Mouse (Mus musculus) thymus, postnatal 36 days (tissue): ENCODE measurements around the gene Ccdc130.

Experiments used
- DNase-seq, 2 experiments: peaks; one replicate each; pipeline ENCODE4 v3.0.0; 2022; ENCODE audit warnings: mixed read lengths in 2 of 2

Ccdc130 gene

DNA sequence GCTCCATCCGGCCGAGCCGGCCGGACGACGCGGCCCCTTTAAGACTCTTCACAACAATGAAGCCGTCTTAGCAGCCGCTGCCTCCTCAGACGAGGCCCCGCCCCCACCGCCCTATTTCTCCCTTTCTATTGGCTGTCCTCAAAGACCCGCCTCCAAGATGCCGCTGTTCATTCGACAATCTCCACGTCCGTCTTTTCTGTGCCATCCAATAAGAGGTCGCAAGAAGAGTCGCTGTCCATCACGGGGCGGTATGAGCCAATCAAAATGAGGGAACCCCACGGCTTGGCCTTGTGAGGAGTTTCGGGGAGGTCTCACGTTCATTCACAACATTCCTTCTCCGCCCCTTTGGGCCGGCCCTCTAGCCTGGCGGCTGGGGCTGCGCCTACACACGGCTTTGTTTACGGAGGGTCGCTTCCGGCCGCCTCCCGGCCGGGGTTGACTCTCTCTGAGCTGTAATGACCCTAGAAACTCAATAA, 33.1 kb downstream of the Ccdc130 start, which contains the start of gene Zswim4:
Zswim4 (minus strand) TSS at position 58 of the 476 bp plus-strand sequence.
- peak; percentile 97 to 99 for DNase-seq

DNA sequence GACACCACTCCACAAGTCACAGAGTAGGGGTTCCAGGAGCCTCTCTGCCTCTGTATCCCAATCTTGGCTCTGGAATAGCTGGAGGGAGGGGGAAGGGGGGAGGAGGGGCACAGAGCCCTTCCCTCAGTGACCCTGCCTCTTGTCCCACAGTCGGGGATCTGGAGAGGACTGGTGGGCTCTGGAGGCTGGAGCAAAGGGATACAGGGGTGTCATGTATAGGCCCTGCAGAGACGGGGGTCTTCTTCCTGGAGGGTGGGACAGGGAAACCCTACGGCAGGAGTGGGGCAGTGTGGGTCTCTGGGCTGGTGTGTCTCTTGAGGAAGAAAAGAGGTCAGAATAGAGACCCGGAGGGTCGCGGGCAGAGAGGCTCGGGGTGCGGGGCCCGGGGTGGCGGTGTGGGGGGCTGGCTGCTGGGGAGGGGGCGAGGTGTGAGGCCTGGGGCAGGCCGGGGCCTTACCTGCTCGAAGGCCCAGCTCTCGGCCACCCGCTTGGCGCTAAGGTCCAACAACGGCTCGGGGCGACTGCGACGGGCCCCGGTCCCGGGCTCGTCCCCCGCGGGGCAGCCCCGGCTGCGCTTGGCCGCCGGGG, 33.7 kb downstream of the Ccdc130 start:
- no peak for DNase-seq

DNA sequence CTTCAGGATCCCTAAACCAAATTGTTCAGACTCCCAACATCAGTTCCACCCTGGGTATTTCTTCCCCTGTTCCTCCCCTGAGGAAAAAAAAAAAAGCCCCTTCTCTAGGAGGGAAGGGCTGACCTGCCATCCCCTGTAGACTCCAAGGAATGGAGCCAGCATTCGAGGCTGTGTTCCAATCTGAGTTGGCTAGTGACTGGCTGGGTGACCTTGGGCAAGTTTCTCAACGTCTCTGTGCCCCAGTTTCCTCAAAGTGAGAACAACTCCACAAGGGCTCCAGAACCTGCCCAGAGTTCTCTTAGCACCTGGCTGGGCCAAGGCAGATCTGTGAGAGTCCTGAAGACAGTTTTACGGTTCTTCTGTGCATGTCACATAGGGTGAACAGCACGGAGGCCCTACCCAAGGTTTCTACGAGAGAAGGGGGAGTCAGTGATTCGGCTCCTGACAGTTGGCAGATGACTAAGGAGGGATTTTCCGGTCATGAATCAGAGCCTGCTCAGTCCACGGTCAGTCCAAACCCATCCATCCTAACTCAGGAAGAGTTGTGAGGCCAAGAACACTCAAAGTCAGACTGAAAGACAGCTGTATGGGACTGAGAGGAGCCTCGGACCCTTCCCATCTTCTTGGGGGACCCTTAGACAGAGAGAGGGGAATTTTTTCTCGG, 34.3 kb downstream of the Ccdc130 start:
- no peak for DNase-seq

DNA sequence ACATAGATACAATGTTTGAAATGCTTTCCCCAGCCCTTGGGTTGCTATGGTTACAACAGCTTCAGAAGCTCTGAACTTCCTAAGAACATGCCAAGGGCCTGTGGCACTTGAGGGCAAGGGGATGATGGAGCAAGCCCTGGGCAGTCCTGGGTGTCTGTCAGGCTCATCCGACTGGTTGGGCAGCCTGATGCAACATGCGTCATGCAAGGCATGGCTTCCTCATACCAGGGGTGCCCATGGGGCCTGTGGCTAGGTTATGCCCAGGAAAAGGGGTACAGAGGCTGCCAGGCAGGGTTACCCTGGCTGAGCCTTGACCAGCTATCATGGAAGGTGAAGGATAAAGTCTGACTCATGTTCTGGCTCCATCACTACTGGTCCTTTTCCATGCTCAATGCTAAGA, 37.1 kb downstream of the Ccdc130 start:
- DNase-seq: no peak

DNA sequence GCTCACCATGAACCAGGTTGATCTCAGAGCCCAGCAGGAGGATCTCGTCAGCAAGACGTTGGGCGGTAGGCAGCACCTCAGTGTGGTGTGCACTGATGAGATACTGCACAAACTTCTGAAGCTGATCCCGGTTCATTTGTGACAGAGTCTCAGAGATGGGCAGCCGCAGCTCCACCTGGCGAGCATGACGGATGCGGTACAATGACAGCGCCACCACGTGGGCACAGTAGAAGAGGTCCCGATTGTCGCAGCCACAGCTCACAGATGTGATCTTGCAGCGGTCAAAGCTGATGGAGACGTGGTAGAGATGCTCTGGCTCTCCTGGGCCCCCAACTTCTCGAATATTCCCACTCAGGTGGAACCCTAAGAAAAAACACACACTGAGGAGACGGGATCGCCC, 39.4 kb downstream of the Ccdc130 start:
- no peak for DNase-seq

DNA sequence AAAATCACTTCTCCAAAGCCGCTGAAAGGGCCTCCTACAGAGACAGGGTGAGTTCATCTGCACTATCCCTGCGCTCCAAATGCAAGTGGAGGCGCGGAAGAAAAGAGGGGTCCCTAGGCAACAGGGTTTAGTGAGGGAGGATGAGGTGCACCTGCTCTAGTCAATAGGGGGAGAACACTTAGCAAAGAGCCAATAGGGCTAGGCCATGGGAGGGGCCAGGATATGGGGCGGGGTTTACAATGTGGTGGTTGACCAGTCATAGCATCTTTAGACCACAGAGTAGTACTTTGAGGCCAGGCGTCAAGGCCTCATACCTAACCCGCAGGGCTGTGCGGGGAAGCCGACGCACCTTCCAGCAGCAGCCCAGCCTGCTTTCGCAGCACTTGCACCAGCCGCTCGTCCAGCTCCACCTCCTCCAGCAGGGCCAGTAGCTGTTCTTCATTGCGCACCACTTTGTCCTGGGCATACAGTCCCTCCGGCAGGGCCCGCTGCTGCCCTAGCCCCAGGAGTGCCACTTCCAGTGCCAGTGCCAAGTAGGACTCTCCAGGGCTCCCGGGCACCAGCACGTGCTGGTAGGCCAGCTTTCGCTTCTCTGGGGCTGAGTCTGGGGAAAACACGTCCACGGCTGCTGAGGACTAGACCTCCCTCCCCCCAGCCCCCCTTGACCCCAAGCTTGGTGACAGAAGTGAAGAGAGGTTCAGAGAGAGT, 46.7 kb downstream of the Ccdc130 start:
- DNase-seq: no peak

DNA sequence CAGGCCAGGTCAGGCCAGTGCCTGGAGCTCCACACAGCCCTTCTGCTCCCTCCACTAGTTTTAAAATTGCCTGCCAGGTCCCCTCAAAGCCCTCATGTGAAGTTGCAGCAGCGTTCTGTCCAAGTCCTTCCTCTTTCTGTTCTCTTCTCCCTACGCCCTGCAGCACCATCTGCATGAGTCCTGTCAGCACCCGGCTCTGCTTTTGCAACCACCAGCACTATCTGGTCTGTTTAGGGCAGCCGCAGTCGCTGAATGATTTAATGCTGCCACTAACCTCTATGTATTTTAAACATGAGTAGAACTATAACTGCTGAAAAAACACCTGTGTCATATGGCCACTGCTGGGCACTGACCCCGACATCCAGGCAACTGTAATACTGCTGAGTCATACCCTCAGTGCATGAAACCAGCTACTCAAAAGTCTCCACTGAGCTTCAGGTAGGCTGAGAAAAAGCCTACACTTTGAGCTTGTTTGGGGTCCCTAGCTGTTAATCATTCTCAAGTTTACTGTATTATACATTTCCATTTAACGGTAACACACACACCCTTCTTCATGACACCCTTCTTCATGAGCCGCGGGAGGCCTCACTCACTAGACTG, 47.5 kb downstream of the Ccdc130 start:
- DNase-seq: no peak

DNA sequence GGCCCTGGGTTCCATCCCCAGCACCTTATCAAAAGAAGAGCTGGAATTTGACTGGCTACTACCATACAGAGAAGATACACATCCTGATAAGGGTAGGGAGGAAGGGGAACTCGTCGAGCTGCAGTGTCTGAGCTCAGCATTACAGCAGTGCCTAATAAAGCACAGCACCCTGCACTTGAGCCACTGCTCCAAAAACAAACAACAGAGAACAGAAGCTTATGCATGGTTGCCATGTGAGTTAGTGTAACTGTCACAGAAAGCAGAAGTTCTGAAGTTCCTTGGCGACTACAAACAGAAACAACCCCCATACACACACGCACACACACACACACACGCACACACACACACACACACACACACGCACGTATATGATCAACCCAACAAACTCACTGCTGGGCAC, 50.1 kb downstream of the Ccdc130 start:
- no peak for DNase-seq

DNA sequence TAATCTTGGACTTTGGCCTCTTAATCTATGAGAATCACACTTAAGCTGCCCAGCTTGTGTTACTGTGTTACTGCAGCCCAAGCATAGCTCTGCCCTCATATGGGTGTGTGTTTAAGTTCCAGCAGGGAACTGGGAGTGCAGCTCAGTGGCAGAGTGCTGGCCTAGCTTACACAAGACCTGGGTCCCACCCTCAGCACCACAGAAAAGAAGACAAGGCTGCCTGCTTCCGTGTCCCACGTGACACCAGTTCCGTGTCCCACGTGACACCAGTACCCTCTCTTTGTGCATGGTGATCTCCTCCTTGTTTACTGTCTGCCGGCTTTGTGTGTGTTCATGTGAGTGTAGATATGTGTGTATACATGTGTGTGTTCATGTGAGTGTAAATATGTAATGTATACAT, 52.0 kb downstream of the Ccdc130 start:
- no peak for DNase-seq

DNA sequence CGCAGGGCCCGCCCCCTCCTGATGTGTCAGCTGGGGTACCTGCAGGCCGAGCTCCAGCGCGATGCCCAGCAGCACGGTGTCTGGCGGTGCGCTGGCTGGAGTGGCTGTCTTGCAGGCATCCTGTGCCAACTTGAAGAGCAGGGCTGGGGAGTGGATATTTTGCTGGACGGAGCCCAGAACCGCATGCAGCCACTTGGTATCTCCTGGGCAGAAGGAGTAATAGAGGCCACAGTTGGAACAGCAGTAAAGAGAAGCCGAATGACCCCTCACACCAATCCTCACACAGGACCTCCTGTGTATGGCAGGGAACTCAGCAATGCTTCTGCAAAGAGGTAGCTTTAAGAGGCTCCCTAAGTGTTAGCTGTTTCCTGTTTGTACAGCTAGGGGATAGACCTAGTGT, 53.0 kb downstream of the Ccdc130 start:
- no peak for DNase-seq

DNA sequence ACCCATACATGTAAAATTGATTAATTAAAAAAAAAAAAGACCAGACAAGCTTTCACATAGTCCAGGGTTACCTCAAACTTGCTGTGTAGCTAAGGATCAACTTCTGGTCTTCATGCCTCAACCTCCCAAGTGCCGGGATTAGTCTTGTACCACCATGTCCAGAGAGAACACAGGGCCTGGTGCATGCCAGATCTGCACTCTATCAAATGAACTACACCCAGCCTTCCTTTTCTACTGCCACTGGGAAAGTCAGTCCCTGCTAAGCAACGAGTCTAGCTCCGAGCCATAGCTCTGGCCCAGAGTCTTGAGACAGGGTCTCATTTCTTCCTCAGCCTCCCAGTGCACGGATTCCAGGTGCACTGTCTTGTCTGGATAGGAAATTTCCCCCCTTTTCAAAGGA, 56.9 kb downstream of the Ccdc130 start:
- DNase-seq: no peak

DNA sequence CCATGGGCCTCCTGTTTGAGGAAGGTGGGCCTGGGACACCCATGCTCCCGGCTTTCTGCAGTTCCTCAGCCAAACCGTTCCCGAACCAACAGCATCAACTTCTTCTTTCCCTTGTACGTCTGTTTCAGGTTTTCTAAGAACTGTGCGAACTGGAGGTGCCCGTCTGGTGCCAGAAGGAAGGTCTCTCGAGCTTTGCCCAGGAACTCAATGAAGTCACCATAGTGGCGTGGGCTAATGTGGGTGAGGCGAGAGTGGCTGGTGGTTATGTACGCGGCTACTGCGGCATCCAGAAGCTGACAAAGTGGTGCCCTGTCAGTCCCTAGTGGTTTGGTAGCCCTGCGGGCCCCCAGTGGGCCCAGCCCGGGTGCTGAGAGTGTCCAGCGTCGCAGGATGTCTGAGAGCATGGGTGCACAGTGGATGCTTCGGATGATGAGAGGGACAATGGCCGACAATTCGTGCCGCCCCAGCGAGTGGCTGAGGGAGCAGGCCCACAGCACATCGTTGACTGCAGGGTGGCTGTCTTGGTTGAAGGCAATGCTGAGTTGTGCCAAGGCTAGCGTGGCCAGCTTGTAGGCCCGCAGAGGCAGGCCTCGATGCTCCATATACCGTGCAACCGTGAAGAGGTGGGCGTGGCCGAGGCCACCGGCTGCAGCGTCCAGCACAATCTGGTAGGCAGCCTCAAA, 58.2 kb downstream of the Ccdc130 start:
- no peak for DNase-seq

DNA sequence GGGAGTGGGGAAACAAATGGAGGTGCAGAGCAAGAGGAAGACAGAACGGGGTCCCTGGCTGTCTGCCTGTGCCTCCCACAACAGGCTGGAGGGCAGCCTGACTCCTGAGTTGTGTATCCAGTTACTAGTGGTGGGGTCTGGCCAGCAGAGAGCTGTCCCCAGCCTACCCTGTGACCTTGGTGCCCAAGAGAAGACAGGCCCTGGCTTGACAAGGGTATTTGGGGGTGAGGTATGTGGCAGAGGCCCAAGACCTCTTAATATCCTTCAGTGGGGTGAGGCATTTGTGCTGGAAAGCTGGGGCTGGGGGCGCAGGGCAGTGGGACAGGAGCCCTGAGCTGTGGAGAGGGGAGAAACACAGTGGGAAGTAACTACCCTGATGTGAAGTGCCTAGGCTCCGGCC, 59.0 kb downstream of the Ccdc130 start:
- peak in 1 of 2 experiments; percentile 20 for DNase-seq

DNA sequence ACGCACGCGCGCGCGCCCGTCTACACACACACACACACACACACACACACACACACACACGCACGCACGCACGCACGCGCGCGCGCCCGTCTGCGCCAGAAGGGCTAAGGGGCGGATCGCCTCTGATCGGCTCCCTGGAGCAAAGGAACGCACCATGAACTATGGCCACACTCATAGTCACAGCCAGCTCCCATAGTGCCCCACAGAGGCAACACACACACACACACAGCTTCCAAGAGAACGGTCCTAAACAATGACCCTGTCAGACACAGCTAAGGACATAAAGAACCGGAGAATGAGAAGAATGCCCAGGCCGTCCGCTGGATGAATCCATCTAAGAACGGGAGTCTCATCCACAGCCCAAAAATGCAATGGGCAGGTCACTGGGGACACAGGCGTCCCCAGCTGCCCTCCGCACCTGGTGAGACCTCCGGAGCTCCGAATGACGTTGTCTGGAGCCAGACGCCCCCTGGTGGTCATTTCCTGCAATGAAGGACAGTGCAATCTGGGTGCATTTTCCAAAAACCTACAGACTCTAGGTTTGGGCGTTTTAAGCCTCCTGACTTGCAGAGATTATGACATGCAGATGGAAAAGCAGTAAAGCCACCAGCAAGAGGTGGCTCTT, 59.9 kb downstream of the Ccdc130 start:
- DNase-seq: peak; percentile 84 to 87

DNA sequence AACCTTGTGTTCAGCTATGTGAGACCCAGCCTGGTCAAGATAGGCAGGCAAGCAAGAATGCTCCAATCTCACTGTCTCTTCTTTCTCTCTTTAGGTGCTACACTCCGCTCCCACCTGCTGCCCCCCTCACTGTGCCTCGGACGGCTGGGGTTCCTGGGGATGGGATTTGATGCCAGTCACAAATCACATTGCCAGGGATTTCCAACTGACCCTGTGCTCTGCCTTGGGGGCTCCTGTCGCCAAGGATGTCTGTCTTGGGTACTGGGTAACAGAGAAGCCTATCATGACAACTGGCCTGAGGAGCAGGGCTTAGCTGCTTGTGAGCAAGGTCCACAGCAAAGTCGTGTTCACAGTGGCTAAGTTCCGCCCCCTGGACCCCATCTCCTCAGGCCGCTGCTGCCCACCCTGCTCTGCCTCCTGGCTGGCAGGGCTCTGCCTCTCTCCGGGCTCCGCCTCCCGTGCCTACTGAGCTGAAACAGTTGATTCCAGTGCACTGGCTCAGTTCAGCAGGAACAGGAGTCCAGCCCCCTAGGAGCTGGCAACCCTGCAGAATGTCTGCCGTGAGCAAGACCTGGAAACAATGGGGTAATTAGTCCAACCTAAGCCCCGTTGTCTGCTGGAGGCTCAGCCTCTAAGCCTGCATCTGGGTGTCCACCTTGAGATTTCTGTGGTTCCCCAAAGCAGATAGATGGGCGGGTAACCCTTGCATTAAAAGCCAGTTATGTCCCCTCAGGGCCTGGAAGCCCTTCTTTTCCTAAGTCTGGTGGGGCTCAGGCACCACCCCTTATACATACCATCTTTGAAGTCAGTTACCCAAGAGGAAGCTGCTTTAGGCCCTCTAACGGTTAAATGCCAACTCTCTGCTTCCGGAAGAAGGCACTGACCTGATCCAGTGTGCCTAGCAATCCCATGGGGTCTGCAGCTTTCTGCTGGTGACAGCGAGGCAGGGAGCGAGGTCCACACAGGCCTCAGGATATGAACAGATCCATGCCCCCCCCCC, 61.5 kb downstream of the Ccdc130 start:
- DNase-seq: peak; percentile 54 to 64

DNA sequence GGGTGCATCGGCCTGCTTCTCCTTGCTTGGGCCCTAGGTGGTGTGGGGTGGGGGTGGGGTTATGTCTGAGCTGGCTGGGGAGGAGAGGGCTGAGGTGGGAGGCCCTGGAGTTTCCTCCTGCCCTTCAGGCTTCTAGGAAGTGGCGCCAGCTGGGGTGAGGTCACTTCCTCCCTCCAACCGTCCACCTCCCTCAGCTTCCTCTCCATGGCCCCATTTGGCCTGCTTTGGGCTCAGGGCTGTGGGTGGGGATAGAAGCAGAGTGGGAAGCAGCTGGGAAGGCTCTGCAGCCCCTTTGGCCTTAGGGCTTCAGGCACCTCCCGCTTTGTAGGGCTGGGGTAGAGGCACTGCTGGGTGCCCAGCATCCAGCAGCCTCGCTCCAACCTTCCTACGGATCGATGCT, 62.4 kb downstream of the Ccdc130 start:
- DNase-seq: peak; percentile 61 to 79
